Mouse (Mus musculus) liver, embryonic 14.5 days (tissue): ENCODE data around the gene Zfp286. TPM values are rescaled to one million over a fixed set of nuclear protein-coding genes. Genes with fewer than 3 reads are reported as not detected.
"Not testable (repeated sequence)": the region's sequence is repeated elsewhere in the genome, so short reads cannot be mapped to it uniquely, and the experiment has no call there.

Experiments used
- ATAC-seq: fragments of 200-750 bp; cut with Nextera tagmentation; 2 replicates; pipeline ENCODE4 v1.8.0; 2017; ENCODE audit warnings: moderate number of reproducible peaks, mild to moderate bottlenecking, moderate library complexity; ENCODE audit not compliant: insufficient read depth
- DNase-seq, 3 experiments: peaks; one replicate each; pipeline ENCODE4 v3.0.0-alpha.2; 2012 to 2013; ENCODE audit warnings: low read depth in 3 of 3, low spot score in 3 of 3
- H3K27ac ChIP-seq: fragments of 300-500 bp; sonication (generic); 2 replicates; pipeline ENCODE4 v1.5.1; 2014; ENCODE audit warnings: moderate library complexity, mild to moderate bottlenecking, control low read depth, inconsistent platforms
- H3K27me3 ChIP-seq: fragments of 300-500 bp; sonication (generic); 2 replicates; pipeline ENCODE4 v1.6.1; 2014; ENCODE audit warnings: mild to moderate bottlenecking, low read length, moderate library complexity; ENCODE audit not compliant: control insufficient read depth, insufficient read depth
- H3K36me3 ChIP-seq: fragments of 300-500 bp; sonication (generic); replicated peaks from 2 replicates; pipeline ENCODE4 v1.6.1; 2014; ENCODE audit warnings: low read depth; ENCODE audit not compliant: control insufficient read depth, insufficient read depth
- H3K4me1 ChIP-seq, 2 experiments: fragments of 200-500 bp in 1 of 2; fragments of 300-500 bp in 1 of 2; sonication (generic) in 1 of 2; replicated peaks; 2 replicates each; pipeline ENCODE4 v1.6.1; 2012 to 2014; ENCODE audit warnings: antibody characterized with exemption in 1 of 2, inconsistent platforms in 1 of 2, low read length in 1 of 2; ENCODE audit not compliant: control insufficient read depth in 2 of 2, insufficient read depth in 2 of 2
- H3K4me2 ChIP-seq: fragments of 300-500 bp; sonication (generic); 2 replicates; pipeline ENCODE4 v1.6.1; 2014; ENCODE audit warnings: low read depth, mild to moderate bottlenecking, control low read depth, moderate library complexity
- H3K4me3 ChIP-seq, 2 experiments: fragments of 200-500 bp in 1 of 2; fragments of 300-500 bp in 1 of 2; sonication (generic) in 1 of 2; 2 replicates each; pipeline ENCODE4 v1.5.1; 2012 to 2014; ENCODE audit warnings: low read depth in 2 of 2, low read length in 2 of 2, mild to moderate bottlenecking in 2 of 2, control low read depth in 1 of 2, inconsistent platforms in 1 of 2, moderate library complexity in 1 of 2; ENCODE audit not compliant: insufficient read depth in 1 of 2
- H3K9ac ChIP-seq: fragments of 300-500 bp; sonication (generic); replicated peaks from 2 replicates; pipeline ENCODE4 v1.6.1; 2014; ENCODE audit warnings: mild to moderate bottlenecking, control low read depth, moderate library complexity
- H3K9me3 ChIP-seq: fragments of 300-500 bp; sonication (generic); 2 replicates; pipeline ENCODE4 v1.6.1; 2016; ENCODE audit warnings: low read length, mixed read lengths; ENCODE audit not compliant: control insufficient read depth
- CTCF ChIP-seq: IDR thresholded peaks from 2 replicates; pipeline ENCODE4 v1.5.1; 2016; ENCODE audit warnings: antibody characterized with exemption, low read depth, control low read depth
- EP300 ChIP-seq: IDR thresholded peaks from 2 replicates; pipeline ENCODE4 v1.6.1; 2016; ENCODE audit warnings: antibody characterized with exemption, low read depth
- WGBS: fragments of 180-500 bp; shearing (Covaris S2); extraction: QIAGEN DNeasy Blood & Tissue Kit; methylation state at CpG from one replicate; pipeline ENCODE4 v1.1.7; 2014; ENCODE audit not compliant: insufficient replicate concordance; 5-methylcytosine and 5-hydroxymethylcytosine counted together
- polyA plus RNA-seq, 2 experiments: library from polyadenylated mRNA; depleted of rRNA in 1 of 2; stranded (reverse) in 1 of 2; unstranded in 1 of 2; fragments of >200 nt; fragmentation: Nextera tagmentation in 1 of 2; extraction: Ambion mirVana in 1 of 2; gene quantifications; 2 replicates each; pipeline versions ENCODE4 v1.2.1 to v1.2.3; 2012 to 2014

The Zfp286 gene
- polyA plus RNA-seq, 2 experiments = 0.45 to 1.4 TPM

- H3K36me3 ChIP-seq = no peaks in the 10 kb centered on the region
- no peak overlapping the region for H3K9ac ChIP-seq
- peaks cover 4% of the 10 kb centered on the region; the same call in 1 of the 2 replicates for H3K27me3 ChIP-seq
- no peak overlapping the region for H3K27ac ChIP-seq
- ATAC-seq (no peak), DNase-seq (no peak)
- no peaks in the 10 kb centered on the region for H3K9me3 ChIP-seq
- TF ChIP-seq CTCF = no peak
- TF ChIP-seq EP300 = no peak
- H3K4me2 ChIP-seq = no peak overlapping the region
- 59% methylated on average over 11 of the region's 11 CpGs for WGBS
- H3K4me3 ChIP-seq = no peak overlapping the region
- no peaks in the 10 kb centered on the region for H3K4me1 ChIP-seq
Measured at GRCm38 (mm10) chr11:62752191-62752590, 37.1 kb downstream of the Zfp286 start.

GRCm38 (mm10) chr11:62749445-62749844 lies 39.8 kb downstream of the Zfp286 start:
- H3K4me3 ChIP-seq, H3K36me3 ChIP-seq, H3K9me3 ChIP-seq, ATAC-seq, DNase-seq, H3K4me1 ChIP-seq, H3K27me3 ChIP-seq, H3K27ac ChIP-seq, H3K4me2 ChIP-seq, H3K9ac ChIP-seq: not testable (repeated sequence)
- WGBS = 34% methylated on average over 13 of the region's 13 CpGs

DNA sequence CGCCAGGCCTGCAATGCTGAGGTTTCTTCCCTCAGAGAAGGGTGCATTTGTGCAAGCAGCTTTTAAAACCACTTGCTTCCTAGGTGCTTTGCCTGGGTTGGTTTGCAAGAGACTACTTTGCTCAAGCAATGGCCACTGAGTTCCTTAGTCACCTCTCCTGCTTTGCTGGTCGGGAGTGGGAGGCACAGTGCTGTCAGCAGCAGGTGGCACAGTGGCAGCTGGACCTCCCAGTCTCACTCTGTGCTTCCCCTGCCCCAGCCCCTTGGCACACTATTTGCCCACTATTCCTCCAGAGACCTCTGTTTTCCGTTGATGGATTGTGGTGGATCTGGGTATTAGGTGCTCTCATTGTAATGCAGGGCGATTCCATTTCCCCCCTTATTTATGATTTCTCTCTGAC lies 41.2 kb downstream of the Zfp286 start:
- ATAC-seq = no peak
- Histone ChIP-seq H3K4me2 (no peak overlapping the region), H3K4me1 (no peaks in the 10 kb centered on the region), H3K27ac (no peak overlapping the region), H3K27me3 (peaks cover 10% of the 10 kb centered on the region), H3K9me3 (no peaks in the 10 kb centered on the region), H3K36me3 (no peaks in the 10 kb centered on the region), H3K9ac (no peak overlapping the region), H3K4me3 (no peak overlapping the region)
- 63% methylated on average over 4 of the region's 4 CpGs for WGBS
- TF ChIP-seq EP300 (no peak), CTCF (no peak)
- DNase-seq = no peak

DNA sequence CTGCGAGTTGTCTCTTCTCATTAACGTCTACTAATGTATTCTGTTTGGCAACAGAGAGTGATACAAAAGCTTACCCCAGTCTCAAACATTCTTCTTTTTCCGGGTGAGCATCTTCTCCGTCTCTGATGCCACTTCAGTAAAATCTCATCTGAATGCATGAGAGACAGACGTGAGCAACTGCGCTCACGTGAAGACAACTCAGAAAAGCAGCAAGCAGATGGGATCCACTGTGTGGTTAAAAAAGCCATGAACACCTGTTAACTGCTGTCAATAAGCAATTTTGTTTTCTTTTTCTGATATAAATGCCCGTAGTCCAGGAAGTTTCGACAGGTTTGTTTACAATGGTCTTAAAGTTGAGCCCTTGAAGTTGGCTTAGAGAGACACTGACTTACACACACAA lies 42.0 kb downstream of the Zfp286 start:
- ATAC-seq = no peak
- no peak overlapping the region for H3K9ac ChIP-seq
- no peaks in the 10 kb centered on the region for H3K9me3 ChIP-seq
- WGBS = 64% methylated on average over 9 of the region's 9 CpGs
- H3K4me3 ChIP-seq = no peak overlapping the region
- no peak overlapping the region for H3K27ac ChIP-seq
- no peaks in the 10 kb centered on the region for H3K4me1 ChIP-seq
- H3K36me3 ChIP-seq = no peaks in the 10 kb centered on the region
- peaks cover 10% of the 10 kb centered on the region for H3K27me3 ChIP-seq
- no peak overlapping the region for H3K4me2 ChIP-seq
- no peak for DNase-seq
- TF ChIP-seq CTCF = no peak
- TF ChIP-seq EP300 = no peak

DNA sequence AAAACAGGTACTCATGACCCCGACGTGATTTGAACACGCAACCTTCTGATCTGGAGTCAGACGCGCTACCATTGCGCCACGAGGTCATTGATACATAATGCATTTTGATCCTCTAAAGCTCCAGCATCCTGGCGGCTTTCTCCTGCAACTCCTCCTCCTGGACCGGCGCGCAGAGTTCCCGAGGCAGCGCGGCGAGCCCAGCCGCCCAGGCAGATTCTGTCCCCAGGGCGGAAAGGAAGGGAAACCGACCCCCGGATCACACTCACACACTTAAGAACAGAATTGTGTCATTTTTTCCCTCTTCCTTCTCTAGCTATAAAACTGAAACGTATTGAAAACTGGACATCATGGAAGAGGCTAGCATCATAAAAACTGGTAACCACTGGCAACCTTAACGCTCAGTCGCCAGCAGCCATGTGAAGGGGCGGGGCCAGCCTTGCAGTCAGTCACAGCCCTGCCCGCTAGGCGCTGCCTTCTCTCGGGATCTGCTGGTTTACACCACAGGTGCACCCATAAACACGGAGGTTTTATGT lies 43.2 kb downstream of the Zfp286 start:
- H3K9me3 ChIP-seq = no peaks in the 10 kb centered on the region
- peak overlapping the region in 1 of 2 experiments; percentile 10; a peak in 1 of 4 replicates for H3K4me3 ChIP-seq
- H3K9ac ChIP-seq = no peak overlapping the region
- H3K4me2 ChIP-seq = peak overlapping the region; percentile 46
- ATAC-seq (no peak), DNase-seq (no peak)
- 4% methylated on average over 27 of the region's 27 CpGs for WGBS
- TF ChIP-seq CTCF (0 out of 2 replicates have a peak, but pooled peaks have one; percentile 38), EP300 (no peak)
- H3K27me3 ChIP-seq = peaks cover 10% of the 10 kb centered on the region
- H3K4me1 ChIP-seq = no peaks in the 10 kb centered on the region
- no peaks in the 10 kb centered on the region for H3K36me3 ChIP-seq
- H3K27ac ChIP-seq = no peak overlapping the region
